Mouse (Mus musculus) cerebellum, adult 2 months (tissue): ENCODE measurements around the gene Fam221b.

Experiments used
- CTCF ChIP-seq: fragments of 200-500 bp; IDR thresholded peaks from 2 replicates; pipeline ENCODE4 v1.5.1; 2011; ENCODE audit warnings: low read depth, mild to moderate bottlenecking, control low read depth, low read length, moderate library complexity, borderline replicate concordance; ENCODE audit not compliant: insufficient read depth
- POLR2A ChIP-seq: fragments of 200-500 bp; IDR thresholded peaks from 2 replicates; pipeline ENCODE4 v1.6.1; 2011; ENCODE audit warnings: low read length, control low read depth, borderline replicate concordance; ENCODE audit not compliant: insufficient read depth

GRCm38 (mm10) chr4:43679416-43680043 is 10.6 kb upstream of the Fam221b start:
- TF ChIP-seq CTCF: no peak
- TF ChIP-seq POLR2A: no peak
